Mouse (Mus musculus) layer of hippocampus, adult 18-20 months (tissue): ENCODE results near the gene Wdr18. TPM values are rescaled to one million over a fixed set of nuclear protein-coding genes. Genes with fewer than 3 reads are reported as not detected.
A peak's percentile ranks its signal among the peaks of the same experiment; 100 is the strongest.

Experiments used
- DNase-seq, 2 experiments: peaks; one replicate each; pipeline ENCODE4 v3.0.0; 2022; ENCODE audit warnings: low spot score in 2 of 2
- total RNA-seq, 2 experiments: library from RNA; stranded (reverse); gene quantifications; 2 replicates each; pipeline ENCODE4 v1.2.3; 2021

Wdr18 gene
- total RNA-seq, 2 experiments from 2014 or later: 40.3 to 42.1 TPM

DNA sequence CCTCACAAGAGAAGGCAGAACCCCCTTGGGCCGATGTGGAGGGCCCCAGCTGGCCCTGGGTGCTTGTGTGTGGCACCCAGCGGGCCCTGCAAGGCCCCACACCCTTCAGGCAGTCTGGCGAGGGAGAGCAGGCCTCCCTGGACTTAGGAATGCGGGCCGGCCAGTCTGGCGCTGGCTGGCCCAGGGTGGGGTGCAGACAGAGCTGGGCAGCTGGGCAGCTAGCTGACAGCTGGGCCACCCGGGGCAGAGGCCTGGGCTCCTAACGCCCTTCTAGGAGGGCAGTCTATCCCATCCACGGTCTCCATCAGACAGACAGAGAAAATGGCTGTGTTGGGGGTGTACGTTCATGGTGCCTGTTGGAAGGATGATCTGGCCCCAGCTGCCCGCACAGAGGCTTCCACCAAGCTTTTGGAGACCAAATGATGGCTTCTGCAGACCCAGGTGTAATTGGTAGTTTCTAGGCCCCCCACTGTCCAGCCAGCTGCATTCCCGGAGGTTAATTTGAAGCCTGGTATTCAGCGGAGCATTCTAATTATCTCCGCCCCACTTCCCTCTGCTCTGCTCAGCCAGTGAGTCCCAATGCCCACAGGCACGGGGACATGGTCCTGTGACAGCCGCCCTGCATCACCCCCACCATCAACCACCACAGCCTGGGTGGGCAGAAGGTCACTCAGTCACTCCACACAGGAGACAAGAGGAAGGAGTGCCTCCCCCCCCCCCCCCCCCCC lies 14.3 kb upstream of the Wdr18 start:
- DNase-seq: no peak

DNA sequence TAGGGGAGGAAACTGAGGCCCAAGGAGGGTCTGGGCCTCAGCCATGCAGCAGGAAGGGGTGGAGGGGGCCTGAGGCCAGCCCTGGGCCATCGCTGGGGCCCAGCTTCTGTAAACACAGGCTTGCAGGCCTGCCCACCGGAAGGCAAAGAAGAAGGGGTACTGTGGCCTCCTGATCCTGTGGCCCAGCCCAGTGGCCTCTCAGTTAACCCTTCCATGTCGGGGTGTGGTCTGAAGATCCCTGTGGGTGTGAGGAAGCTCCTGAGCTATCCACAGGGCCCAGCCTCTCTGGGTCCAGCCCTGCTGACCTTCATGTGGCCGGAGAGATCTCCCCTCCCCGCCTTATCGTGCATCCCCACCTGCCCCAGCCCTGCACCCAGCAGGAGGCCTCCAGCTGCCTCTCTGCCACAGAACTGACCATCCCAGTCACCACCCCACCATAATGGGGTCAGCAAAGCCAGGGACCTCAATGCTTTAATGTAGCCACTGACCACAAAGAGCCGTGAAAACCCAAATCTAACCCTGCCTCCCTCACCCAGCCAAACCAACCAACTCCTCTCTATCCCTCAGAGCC lies 13.1 kb upstream of the Wdr18 start:
- no peak for DNase-seq

DNA sequence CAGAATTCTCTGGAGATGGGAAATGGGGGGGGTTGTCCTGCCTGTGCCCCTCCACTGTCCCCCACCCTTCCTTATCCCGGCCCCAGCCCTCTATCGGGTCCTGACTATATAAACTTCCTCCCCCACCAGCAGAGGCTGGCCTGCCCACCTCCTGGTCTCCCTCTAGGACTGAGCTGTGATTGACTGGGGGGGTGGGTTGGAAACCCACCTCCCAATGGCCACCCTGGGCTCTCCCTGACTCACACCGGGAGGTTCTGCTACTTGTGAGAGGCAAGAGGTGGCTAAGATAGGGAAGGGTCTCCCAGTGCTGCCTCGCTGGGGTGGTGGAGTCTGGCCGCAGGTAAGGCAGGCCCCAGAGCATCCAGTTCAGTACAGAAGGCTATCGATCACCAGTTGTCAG lies 12.4 kb upstream of the Wdr18 start:
- no peak for DNase-seq

DNA sequence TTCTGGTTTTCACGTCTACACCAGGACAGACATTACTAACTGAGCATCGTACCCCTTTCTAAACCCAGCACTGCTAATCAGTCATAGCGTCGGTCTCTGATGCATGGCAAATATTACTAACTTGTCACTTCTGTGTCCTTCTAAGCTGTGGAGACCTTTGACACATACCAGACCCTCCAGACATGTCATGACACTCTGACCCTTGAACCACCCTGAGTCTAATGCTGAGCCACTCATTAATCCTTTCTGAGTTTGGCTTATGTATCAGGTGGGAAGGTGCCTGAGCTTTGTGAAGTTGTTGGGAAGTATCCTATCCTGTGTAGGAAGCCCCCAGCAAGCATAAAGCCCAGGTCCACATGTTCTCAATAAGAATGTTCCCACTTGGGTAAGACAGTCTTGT lies 10.1 kb upstream of the Wdr18 start:
- DNase-seq: no peak

DNA sequence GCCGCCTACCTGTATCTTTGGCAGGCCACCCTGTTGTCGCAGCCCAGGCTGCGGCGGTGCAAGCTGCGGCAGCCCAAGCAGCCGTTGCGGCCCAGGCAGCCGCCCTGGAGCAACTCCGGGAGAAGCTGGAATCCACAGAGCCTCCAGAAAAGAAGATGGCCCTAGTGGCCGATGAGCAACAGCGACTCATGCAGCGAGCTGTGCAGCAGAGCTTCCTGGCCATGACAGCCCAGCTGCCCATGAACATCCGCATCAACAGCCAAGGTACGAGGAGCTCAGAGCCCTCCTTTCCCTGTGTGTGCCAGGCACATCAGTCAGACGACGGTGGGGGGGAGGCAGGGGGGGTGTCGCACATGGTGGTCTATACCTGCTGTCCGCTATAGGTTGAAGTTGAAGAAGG lies 9.3 kb upstream of the Wdr18 start:
- no peak for DNase-seq

DNA sequence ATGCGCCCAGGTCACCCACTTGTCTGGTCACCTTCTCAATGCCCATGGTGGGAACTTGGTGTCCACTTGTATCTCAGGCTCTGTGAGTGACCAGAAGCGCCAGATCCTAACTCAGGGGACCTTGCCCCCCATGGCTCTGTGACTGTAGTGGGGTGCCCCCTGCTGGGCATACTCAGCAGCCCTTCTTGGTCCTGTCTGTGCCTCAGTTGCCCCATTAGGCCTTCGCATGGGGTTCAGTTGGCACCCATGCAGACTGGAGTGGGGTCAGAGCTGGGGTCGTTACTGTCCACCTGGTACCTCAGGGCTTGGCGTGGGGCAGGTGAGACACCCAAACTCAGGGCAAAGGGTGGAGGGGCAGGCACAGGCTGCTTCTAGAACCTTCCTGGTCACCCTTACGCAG lies 6.0 kb upstream of the Wdr18 start:
- no peak for DNase-seq

DNA sequence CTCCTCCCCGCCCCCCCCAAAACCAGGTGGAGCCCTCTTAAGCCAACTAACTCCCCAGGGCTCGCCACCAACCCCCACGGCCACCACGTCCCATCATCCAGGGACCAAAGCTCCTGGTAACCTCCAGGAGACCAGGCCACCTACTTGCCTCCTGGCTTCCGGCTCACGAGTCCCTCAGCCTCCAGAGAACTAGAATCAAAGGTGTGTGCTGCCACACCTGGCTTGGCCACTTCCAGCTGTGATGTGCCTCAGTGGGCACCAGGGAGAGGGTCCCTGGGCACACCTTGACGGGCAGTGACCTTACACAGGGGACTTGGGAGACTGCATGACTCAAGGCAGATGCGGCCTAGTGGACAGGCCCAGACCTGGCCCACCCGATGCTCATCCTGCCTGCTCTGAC lies 4.3 kb upstream of the Wdr18 start:
- DNase-seq: no peak

DNA sequence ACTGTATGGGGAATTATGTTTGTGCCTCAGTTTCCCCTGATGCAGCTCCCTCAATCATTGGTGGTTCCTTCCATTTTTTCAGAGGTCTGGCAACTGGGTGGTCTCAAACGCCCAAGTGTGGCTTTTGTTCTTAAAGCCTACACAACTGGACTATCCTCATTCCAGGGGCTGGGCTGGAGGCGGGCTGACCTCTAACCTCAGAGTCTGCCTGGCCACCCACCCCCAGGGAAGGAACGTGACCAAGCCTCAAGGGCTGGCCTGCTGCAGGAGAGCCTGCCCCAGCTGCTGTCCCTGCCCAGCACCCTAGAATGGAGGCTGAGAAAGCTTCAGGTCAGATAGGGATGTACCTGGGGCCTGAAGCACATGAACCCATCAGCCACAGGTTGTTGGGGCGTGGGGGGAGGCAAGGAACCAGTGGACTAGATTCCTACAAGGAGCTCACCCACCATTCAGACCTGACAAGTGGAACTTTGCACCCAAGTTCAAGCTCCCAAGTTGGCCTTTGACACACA lies 3.3 kb upstream of the Wdr18 start:
- no peak for DNase-seq

DNA sequence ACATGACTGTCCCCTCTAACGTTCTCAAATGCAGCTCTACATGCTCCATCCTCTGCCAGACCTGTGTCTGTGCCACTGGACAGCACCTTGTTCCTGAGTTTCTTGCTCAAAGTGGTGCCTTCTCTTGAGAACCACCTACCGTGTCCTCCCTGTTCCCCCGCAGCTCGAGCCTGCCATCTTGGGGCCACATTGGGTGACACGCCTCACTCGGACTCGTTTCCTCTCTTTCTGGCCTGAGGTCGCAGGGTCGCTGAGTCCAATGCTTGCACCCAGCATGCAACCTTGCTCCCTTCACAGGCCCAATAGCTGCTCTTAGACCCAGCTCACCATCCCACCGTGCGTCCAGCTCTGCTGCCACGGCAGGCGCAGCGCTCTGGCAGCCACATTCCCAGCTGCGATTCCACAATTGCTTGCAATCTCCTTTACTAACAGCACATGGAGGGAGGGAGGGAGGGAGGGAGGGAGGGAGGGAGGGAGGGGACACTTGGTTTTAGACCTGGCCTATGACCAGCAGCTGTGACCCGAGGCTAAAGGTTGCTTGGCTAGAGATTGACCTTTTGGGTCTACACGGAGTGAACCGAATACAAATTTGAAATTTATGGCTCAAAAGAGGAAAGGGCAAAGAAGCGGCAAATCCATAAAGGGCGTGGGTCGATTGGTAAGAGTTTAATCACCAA lies 1.7 kb upstream of the Wdr18 start:
- DNase-seq: peak; percentile 48 to 71

DNA sequence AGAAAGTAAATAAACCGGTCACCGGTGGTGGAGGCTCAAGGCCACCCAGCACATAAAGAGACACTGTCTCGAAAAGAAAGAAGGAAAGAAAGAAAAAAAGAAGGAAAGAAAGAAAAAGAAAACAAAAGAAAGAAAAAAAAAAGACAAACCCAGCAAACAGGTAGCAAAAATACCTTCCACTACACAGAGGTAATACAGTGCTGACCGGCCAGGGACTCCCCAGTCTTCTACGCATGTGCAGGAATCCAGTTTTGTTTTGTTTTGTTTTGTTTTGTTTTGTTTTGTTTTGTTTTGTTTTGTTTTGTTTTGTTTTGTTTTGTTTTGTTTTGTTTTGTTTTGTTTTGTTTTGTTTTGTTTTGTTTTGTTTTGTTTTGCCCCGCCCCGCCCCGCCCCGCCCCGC lies 540 bp upstream of the Wdr18 start:
- DNase-seq: peak in 1 of 2 experiments; percentile 49

DNA sequence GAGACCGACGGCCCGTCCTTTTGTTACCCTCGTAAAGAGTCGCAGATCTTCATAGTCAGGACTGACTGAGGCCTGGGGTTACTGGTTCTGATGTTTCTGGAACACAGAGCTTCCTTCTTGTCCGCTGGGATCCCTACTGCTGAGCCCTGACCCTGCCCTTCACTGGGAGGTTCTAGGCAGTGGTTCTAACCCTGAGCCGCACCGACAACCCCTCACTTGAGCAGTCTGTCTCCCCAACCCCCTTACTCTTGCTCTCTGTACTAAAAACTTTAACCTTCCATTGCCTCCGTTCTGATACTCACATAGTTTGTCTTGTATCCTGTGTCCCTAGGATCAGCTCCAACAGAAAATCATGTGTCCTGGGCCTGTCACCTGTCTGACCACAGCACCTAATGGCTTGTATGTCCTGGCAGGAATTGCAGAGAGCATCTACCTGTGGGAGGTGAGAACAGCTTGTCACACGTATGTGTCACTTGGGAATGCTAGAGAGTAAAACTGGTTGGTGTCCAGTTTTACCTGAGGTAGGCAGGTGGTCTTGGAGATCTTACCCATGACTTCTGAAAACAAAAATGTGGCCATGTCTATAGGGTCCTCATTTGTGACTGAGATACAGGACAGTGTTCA lies 831 bp downstream of the Wdr18 start:
- DNase-seq: no peak

DNA sequence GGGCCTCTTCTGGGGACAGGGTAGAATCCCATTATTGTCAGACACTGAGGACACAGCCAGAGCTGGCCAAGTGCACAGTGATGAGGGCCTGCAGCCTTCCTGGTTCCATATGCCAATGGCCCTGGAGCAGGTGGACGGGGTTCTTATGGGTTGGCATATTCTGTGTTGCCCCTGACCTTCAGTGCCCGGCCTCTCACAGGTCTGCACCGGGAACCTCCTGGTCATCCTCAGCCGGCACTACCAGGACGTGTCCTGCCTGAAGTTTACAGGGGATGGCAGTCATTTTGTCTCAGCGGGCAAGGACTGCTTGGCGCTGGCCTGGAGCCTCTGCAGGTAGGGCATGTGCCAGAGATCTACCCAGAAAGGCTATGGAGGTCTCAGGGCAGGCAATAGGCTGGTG lies 4.8 kb downstream of the Wdr18 start:
- no peak for DNase-seq

DNA sequence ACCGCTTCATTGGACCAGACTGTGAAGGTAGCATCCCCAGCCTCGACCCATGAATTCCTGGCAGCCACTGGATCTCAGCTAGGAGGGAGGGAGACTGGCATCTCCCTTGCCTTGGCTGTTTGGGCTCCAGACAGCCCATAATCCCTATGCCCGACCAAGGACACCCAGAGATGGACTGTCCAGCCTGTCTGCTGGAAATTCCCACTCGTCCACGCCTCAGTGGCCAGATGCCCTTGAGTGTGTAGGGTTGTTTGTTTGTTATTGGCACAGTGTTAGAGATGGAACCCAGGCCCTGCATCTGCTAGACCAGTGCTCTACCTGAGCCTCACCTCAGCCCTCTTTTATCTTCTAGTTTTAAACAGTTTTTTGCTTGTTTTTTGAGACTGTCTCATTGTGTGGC lies 5.4 kb downstream of the Wdr18 start:
- no peak for DNase-seq

DNA sequence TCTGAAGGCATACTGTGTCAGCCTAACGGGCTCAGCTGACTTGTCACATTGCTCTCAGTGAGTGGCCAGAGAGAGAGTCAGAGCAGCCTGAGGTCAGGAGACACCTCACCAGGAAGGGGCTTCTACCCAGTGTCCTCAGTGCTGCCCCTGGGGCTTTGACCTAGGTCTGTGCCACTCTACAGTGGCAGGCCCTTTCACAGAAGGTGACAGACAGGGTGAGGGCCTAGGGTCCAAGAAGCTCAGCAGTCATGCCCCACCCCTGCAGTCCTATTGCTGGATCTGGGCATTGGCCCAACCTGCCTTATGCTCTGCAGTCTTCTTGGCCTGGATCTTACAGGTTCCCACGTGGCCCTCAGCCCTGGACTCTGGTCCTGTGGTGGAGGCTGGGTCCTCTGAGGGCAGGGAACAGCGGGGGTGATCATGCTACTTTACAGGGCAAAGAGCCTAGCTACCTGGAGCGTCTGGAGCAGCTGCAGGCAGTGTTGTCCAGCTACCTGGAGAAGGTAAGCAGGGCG lies 7.0 kb downstream of the Wdr18 start:
- no peak for DNase-seq

DNA sequence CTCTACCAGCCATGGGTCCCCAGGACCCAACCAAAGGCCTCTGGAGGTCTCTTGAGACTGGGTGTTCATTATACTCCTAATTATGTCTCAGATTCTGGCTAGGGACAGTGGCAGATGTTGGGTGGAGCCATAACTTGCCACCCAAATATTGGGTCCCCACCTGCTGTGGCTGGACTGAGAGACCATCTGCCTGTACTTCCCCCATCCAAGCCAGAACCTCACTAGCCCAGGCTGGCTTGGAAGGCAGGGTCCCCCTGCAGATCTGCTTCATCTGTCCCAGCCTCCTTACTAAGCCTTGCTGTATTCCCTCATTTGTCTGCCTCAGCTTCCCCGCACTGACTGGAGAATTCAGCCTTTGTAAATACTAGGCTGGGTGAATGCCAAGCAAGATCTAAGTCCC lies 8.2 kb downstream of the Wdr18 start:
- DNase-seq: no peak

DNA sequence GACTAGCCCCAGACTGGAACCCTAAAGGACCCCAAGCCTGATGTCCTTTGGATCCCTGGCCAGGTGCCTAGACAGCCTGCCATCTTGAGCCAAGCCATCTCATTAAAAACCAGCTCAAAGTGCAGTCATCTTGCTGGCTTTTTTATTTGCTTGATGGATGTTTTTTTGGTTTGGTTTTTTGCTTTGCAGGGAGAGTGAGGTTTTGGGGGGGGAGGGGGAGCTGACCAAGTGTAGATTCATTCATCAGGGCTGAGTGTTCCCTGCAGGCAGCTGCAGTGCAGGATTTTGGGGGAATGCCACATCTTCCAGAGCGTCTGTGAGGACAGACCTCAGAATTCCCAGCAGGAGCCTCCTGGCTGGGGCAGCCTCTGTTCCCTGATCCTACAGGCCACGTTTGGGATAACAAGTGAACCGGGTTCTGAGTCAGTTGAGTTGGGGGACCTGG lies 9.2 kb downstream of the Wdr18 start:
- DNase-seq: no peak

DNA sequence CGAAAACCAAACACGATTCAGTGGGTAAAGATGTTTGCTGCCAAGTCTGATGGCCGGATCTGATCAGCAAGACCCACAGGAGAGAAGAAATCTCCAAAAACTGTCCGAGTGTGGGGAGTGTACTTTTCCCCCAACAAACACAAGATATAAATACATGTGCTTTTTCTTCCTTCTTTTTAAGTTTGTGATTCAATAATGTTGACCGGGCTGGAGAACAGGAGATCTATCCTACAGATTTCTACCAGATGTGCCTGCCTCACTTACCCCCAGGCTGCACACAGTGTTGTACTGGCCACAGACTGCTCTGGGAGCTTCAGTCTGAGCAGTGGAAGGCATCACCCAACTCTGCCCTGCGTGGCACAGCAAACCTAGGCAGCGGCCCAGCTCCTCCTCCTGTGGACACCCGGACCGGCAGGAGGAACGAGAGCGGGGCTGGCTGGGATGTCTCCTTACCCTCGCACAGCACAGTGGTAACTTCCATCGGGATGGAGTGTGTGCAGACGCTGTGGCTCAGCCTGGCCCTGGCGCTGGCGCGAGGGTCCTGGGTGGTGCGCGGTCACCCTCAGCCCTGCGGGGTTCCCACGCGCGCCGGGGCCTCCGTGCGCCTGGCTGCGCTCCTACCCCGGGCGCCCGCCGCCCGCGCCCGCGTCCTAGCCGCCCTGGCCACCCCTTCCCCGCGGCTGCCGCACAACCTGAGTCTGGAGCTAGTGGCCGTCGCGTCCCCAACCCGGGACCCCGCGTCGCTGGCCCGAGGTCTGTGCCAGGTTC lies 10.6 kb downstream of the Wdr18 start, which contains the start of gene Grin3b:
Gene Grin3b (plus strand): TSS at position 301 of the 768 bp plus-strand sequence.
- no peak for DNase-seq

DNA sequence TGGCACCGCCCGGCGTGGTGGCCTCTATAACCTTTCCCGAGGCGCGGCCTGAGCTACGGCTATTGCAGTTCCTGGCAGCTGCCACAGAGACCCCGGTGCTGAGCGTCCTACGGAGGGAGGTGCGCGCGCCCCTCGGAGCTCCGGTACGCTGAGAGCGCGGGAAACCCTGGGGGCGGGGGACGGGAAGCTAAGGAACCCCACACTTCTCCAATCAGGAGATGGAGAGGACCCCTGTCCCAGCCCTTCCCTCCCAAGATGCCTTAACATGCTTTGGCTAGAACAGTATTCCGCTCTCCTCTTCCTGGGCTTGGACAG lies 11.2 kb downstream of the Wdr18 start:
- DNase-seq: no peak

DNA sequence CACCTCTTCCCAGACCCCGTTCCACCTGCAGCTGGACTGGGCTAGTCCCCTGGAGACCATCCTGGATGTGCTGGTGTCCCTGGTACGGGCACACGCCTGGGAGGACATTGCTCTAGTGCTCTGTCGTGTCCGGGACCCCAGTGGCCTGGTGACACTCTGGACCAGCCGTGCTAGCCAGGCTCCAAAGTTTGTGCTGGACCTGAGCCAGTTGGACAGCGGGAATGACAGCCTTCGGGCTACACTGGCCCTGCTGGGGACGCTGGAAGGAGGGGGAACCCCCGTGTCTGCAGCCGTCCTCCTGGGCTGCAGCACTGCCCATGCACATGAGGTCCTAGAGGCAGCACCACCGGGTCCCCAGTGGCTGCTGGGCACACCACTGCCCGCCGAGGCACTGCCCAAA lies 12.9 kb downstream of the Wdr18 start:
- no peak for DNase-seq

DNA sequence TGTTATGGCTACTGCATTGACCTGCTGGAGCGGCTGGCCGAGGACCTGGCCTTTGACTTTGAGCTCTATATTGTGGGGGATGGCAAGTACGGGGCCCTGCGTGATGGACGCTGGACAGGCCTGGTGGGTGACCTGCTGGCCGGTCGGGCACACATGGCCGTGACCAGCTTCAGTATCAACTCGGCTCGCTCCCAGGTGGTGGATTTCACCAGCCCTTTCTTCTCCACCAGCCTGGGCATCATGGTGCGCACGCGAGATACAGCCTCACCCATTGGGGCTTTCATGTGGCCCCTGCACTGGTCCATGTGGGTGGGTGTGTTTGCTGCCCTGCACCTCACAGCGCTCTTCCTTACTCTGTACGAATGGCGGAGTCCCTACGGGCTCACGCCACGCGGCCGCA lies 14.1 kb downstream of the Wdr18 start:
- no peak for DNase-seq

DNA sequence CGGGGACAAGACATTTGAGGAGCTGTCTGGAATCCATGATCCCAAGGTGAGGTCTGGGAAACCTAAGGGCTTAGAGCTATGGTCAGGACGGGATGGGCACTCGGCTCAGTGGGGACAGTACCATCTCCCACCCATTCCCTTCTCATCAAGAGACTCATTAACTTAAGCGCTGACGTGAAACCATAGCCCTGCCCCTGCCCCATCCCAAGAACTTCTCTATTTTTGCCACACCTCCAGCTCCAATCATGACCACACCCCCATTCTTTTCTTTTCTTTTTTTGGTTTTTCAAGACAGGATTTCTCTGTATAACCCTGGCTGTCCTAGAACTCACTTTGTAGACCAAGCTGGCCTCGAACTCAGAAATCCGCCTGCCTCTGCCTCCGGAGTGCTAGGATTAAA lies 14.7 kb downstream of the Wdr18 start:
- DNase-seq: no peak
